Comparison of ENCODE assay signal across 9 mouse cellular contexts in the genomic region with DNA sequence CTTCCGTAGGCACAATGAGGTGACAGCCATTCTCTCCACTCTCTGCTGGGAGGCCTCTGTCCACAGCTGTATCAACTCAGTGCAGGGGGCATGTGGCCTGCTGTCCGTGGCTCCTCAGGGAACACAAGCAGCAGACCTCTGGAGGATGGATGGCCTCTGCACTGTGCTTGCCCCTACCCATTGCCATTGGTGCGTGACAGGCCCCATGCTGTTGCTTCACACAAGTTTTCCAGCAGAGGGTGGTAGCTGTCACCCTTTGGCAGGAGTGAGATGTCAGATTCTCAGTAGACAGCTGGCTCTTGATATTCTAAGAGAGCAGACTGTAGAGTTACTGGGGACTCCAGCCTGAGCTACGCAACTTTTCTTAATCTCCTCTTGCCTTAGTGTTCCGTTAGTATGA.
DNase-seq lines count a peak whose midpoint lies in the region; ATAC-seq and TF ChIP-seq lines count a peak whose summit lies in the region.
"Had no signal": no experiment of that assay in that cellular context is flagged by ENCODE, and none has a peak within 500 bp of the region (broad histone marks: within the 10 kb centered on the region; RNA-seq: fewer than 3 reads in every experiment).

No protein-coding gene starts in this region.

- no peaks in the 10 kb centered on the region for H3K27me3 ChIP-seq in kidney, postnatal 0 days (ENCODE audit: insufficient read depth, low read length)
- H3K27me3 ChIP-seq: megakaryocyte, embryonic 14.5 days; stomach, embryonic 15.5 days had no signal

- no peaks in the 10 kb centered on the region for H3K36me3 ChIP-seq in kidney, postnatal 0 days (ENCODE audit: insufficient read depth, low read length)
- H3K36me3 ChIP-seq: stomach, embryonic 15.5 days had no signal

- H3K27ac ChIP-seq in kidney, postnatal 0 days: no peak overlapping the region
- H3K27ac ChIP-seq: stomach, embryonic 15.5 days had no signal

- no peak overlapping the region for H3K4me2 ChIP-seq in kidney, postnatal 0 days (ENCODE audit: low read length)
- H3K4me2 ChIP-seq: stomach, embryonic 15.5 days had no signal

- H3K9me3 ChIP-seq in kidney, postnatal 0 days (replicated peaks; ENCODE audit: low read length): no peaks in the 10 kb centered on the region
- H3K9me3 ChIP-seq: megakaryocyte, embryonic 14.5 days; stomach, embryonic 15.5 days had no signal

- peak; percentile 75 for ATAC-seq in kidney, postnatal 0 days (replicated peaks; ENCODE audit: low FRiP score, low read depth)
- ATAC-seq in granulocyte monocyte progenitor cell, adult 5-6 weeks (replicated peaks; ENCODE audit: poor library complexity, severe bottlenecking): no peak

- H3K9ac ChIP-seq in kidney, postnatal 0 days (ENCODE audit: low read depth, low read length): no peak overlapping the region
- H3K9ac ChIP-seq: stomach, embryonic 15.5 days had no signal

- no peaks in the 10 kb centered on the region for H3K4me1 ChIP-seq in kidney, postnatal 0 days (replicated peaks; ENCODE audit: insufficient read depth, low read length)
- H3K4me1 ChIP-seq: stomach, embryonic 15.5 days had no signal

- TF ChIP-seq CTCF in kidney, postnatal 0 days (IDR thresholded peaks at IDR 0.05; ENCODE audit: low read depth): peak; percentile 71

- 46% methylated on average over 5 of the region's 5 CpGs for WGBS in kidney, postnatal 0 days

- no peak overlapping the region for H3K4me3 ChIP-seq in kidney, postnatal 0 days (replicated peaks; ENCODE audit: low read depth, low read length)
- H3K4me3 ChIP-seq: megakaryocyte, embryonic 14.5 days; stomach, embryonic 15.5 days had no signal

- DNase-seq in kidney, postnatal 0 days (ENCODE audit: low spot score): peak; percentile 75
- no peak for DNase-seq in kidney, postnatal 25 days
- peak; percentile 4 for DNase-seq in ES-CJ7 (ENCODE audit: low read depth, low spot score)
- DNase-seq in brain, adult 2 months (ENCODE audit: low read depth, low spot score): peak; percentile 77
- peak; percentile 15 for DNase-seq in lung, postnatal 14 days
- DNase-seq in urinary bladder, postnatal 36 days (ENCODE audit: low spot score in 2 of 2): no peak

Comparison
In these comparisons a context has a peak if more than half of its experiments do, and no peak if none do; other contexts are left out.
1. DNase-seq: peak in kidney, postnatal 0 days (single experiment), ES-CJ7 (single experiment), brain, adult 2 months (single experiment) and lung, postnatal 14 days (single experiment); none in kidney, postnatal 25 days (0 of 2) and urinary bladder, postnatal 36 days (0 of 2).